ENCODE assay signal across 15 mouse cellular contexts in the genomic region with DNA sequence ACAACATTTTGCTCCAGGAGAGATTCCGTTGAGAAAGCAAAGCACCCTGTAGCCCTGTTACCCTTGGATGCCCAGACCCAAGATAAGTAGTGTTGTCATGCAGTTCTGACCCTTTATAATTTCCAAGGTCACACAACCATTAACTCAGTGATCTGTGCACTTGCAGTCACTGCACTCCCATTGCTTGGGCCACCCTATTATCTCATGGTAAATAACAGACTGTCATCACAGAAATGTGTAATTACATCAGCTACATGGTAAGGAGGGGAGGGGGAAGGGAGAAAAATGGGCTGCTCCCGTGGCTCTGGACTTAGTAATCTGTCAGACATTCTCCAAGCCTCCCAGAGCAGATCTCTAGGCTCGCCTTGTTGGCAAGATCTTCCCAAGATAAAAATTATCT.
DNase-seq lines count a peak whose midpoint lies in the region; ATAC-seq and TF ChIP-seq lines count a peak whose summit lies in the region.
"Had no signal": no experiment of that assay in that cellular context is flagged by ENCODE, and none has a peak within 500 bp of the region (broad histone marks: within the 10 kb centered on the region; RNA-seq: fewer than 3 reads in every experiment).

No protein-coding gene starts in this region.

- TF ChIP-seq POLR2A in kidney, adult 2 months (IDR thresholded peaks at IDR 0.05; ENCODE audit: low read depth, low read length), result no peak

- peak; percentile 69 for DNase-seq in heart, embryonic 10.5 days (ENCODE audit: low spot score)
- DNase-seq in heart, adult 11 months, result no peak
- peak; percentile 2 for DNase-seq in kidney, postnatal 10 days
- no peak for DNase-seq in kidney, adult 2 months
- DNase-seq in NIH3T3 (ENCODE audit: low read depth) (peak; percentile 62), adipocyte (ENCODE audit: low spot score) (no peak)
- DNase-seq in frontal cortex, postnatal 10 days (ENCODE audit: low spot score in 2 of 2), result no peak
- DNase-seq: adrenal gland, postnatal 10 days; kidney, adult 8-10 months; lung, postnatal 36 days; thymus, postnatal 36 days had no signal

- no peaks in the 10 kb centered on the region for H3K9me3 ChIP-seq in heart, embryonic 10.5 days
- no peaks in the 10 kb centered on the region for H3K9me3 ChIP-seq in intestine, embryonic 16.5 days (ENCODE audit: control insufficient read depth, low read length)

- peak overlapping the region; percentile 72; the same call in 1 of the 2 replicates for H3K27ac ChIP-seq in heart, embryonic 10.5 days
- H3K27ac ChIP-seq in kidney, adult 2 months (ENCODE audit: insufficient read depth, low read depth, low read length), result no peak overlapping the region
- H3K27ac ChIP-seq in intestine, embryonic 16.5 days (ENCODE audit: low read length), result no peak overlapping the region
- H3K27ac ChIP-seq: liver, embryonic 14.5 days had no signal

- H3K4me3 ChIP-seq in heart, embryonic 10.5 days, result no peak overlapping the region
- no peak overlapping the region for H3K4me3 ChIP-seq in kidney, adult 2 months (ENCODE audit: insufficient read depth, low read depth, low read length)
- H3K4me3 ChIP-seq in intestine, embryonic 16.5 days (ENCODE audit: low read length), result no peak overlapping the region
- H3K4me3 ChIP-seq: erythroblast, embryonic 14.5 days had no signal

- no peak overlapping the region for H3K4me2 ChIP-seq in intestine, embryonic 16.5 days (ENCODE audit: low read depth, low read length)

- no peak for TF ChIP-seq CTCF in kidney, adult 2 months (conservative IDR thresholded peaks at IDR 0.05; ENCODE audit: insufficient read depth, insufficient read length, low read depth, low read length)

- peaks cover 16% of the 10 kb centered on the region for H3K4me1 ChIP-seq in heart, embryonic 10.5 days
- no peaks in the 10 kb centered on the region; the same call in 1 of the 2 replicates for H3K4me1 ChIP-seq in kidney, adult 2 months (ENCODE audit: control insufficient read depth, insufficient read depth, low read length)
- no peaks in the 10 kb centered on the region for H3K4me1 ChIP-seq in intestine, embryonic 16.5 days (ENCODE audit: control insufficient read depth, insufficient read depth, low read length)

- WGBS in heart, embryonic 10.5 days, result 22% methylated on average over 3 of the region's 3 CpGs
- 61% methylated on average over 3 of the region's 3 CpGs for WGBS in kidney, adult 2 months
- WGBS in intestine, embryonic 16.5 days, result 17% methylated on average over 3 of the region's 3 CpGs

- no peak overlapping the region for H3K9ac ChIP-seq in intestine, embryonic 16.5 days (ENCODE audit: low read depth, low read length)
- H3K9ac ChIP-seq: liver, embryonic 14.5 days had no signal

- H3K27me3 ChIP-seq in heart, embryonic 10.5 days (ENCODE audit: insufficient read depth, poor library complexity, severe bottlenecking), result no peaks in the 10 kb centered on the region; the same call in 1 of the 2 replicates
- no peaks in the 10 kb centered on the region for H3K27me3 ChIP-seq in kidney, adult 2 months (replicated peaks; ENCODE audit: control insufficient read depth, insufficient read depth, low read length)
- H3K27me3 ChIP-seq in intestine, embryonic 16.5 days (replicated peaks; ENCODE audit: control insufficient read depth, insufficient read depth, low read length), result no peaks in the 10 kb centered on the region
- H3K27me3 ChIP-seq: Patski had no signal

- peak; percentile 21; the same call in 1 of the 2 replicates for ATAC-seq in intestine, embryonic 16.5 days
- ATAC-seq: Patski had no signal

- H3K36me3 ChIP-seq in heart, embryonic 10.5 days, result no peaks in the 10 kb centered on the region
- no peaks in the 10 kb centered on the region for H3K36me3 ChIP-seq in kidney, adult 2 months (ENCODE audit: control insufficient read depth, insufficient read depth, low read length)
- H3K36me3 ChIP-seq in intestine, embryonic 16.5 days (ENCODE audit: control insufficient read depth, insufficient read depth, low read length), result no peaks in the 10 kb centered on the region

Comparison
In these comparisons a context has a peak if more than half of its experiments do, and no peak if none do; other contexts are left out.
1. DNase-seq: peak in heart, embryonic 10.5 days (single experiment), kidney, postnatal 10 days (single experiment) and NIH3T3 (single experiment); none in heart, adult 11 months (single experiment), kidney, adult 2 months (single experiment), adipocyte (single experiment) and frontal cortex, postnatal 10 days (0 of 2).